Mouse (Mus musculus): Measurements from ENCODE around the gene Uqcc2.

DNA sequence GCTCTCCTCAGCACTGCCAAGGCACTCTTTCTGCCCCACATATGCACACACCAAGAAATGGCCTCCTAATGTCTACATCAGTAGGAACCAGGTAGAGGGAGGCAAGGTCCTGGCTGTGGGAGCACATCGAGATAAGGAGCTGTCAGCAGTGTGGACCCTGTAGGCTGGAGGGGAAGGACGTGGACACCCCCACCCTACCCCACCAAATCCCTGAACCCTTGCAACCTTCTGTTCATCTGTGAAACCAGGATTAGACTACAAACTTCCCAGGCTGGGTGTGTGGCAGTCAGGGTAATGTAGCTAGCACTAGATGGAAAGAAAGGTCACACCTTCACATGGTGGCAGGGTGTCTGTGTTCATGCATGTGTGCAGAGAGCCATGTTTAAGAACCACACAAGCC is 10.6 kb downstream of the Uqcc2 start:
- no peak for TF ChIP-seq CTCF (IDR thresholded peaks at IDR 0.05; ENCODE audit: borderline replicate concordance, extremely low read depth, insufficient read depth, insufficient read length)
- TF ChIP-seq POLR2A (IDR thresholded peaks at IDR 0.05; ENCODE audit: borderline replicate concordance, extremely low read depth, insufficient read depth, insufficient read length, poor library complexity, severe bottlenecking), result no peak
